Mouse (Mus musculus) lung, embryonic 16.5 days (tissue): ENCODE measurements around the gene Hebp1. TPM values are rescaled to one million over a fixed set of nuclear protein-coding genes. Genes with fewer than 3 reads are reported as not detected.

Experiments used
- ATAC-seq: fragments of 200-750 bp; cut with Nextera tagmentation; 2 replicates; pipeline ENCODE4 v1.8.0; 2017; ENCODE audit warnings: low read depth, mild to moderate bottlenecking, moderate library complexity
- H3K27ac ChIP-seq: fragments of 300-500 bp; sonication (generic); 2 replicates; pipeline ENCODE4 v1.5.1; 2014; ENCODE audit warnings: mild to moderate bottlenecking, control low read depth, low read length
- H3K27me3 ChIP-seq: fragments of 300-500 bp; sonication (generic); 2 replicates; pipeline ENCODE4 v1.6.1; 2014; ENCODE audit warnings: low read depth, low read length, mixed read lengths; ENCODE audit not compliant: control insufficient read depth, insufficient read depth
- H3K36me3 ChIP-seq: fragments of 300-500 bp; sonication (generic); 2 replicates; pipeline ENCODE4 v1.6.1; 2014; ENCODE audit warnings: low read length; ENCODE audit not compliant: control insufficient read depth, insufficient read depth
- H3K4me1 ChIP-seq: fragments of 300-500 bp; sonication (generic); replicated peaks from 2 replicates; pipeline ENCODE4 v1.6.1; 2014; ENCODE audit warnings: low read length, mixed read lengths; ENCODE audit not compliant: control insufficient read depth, insufficient read depth
- H3K4me2 ChIP-seq: fragments of 300-500 bp; sonication (generic); 2 replicates; pipeline ENCODE4 v1.6.1; 2014; ENCODE audit warnings: low read depth, low read length, control low read depth
- H3K4me3 ChIP-seq: fragments of 300-500 bp; sonication (generic); 2 replicates; pipeline ENCODE4 v1.5.1; 2014; ENCODE audit warnings: mild to moderate bottlenecking, low read length, control low read depth
- H3K9ac ChIP-seq: fragments of 300-500 bp; sonication (generic); 2 replicates; pipeline ENCODE4 v1.6.1; 2014; ENCODE audit warnings: low read length, control low read depth
- H3K9me3 ChIP-seq: fragments of 300-500 bp; sonication (generic); 2 replicates; pipeline ENCODE4 v1.6.1; 2016; ENCODE audit warnings: low read length; ENCODE audit not compliant: control insufficient read depth
- WGBS: fragments of 180-500 bp; shearing (Covaris S2); extraction: QIAGEN DNeasy Blood & Tissue Kit; methylation state at CpG from one replicate; pipeline ENCODE4 v1.1.7; 2014; 5-methylcytosine and 5-hydroxymethylcytosine counted together
- polyA plus RNA-seq: library from polyadenylated mRNA; unstranded; fragments of >200 nt; fragmentation: Nextera tagmentation; extraction: Ambion mirVana; gene quantifications from 2 replicates; pipeline ENCODE4 v1.2.1, GENCODE M21; 2015

Gene Hebp1
- polyA plus RNA-seq, 1 experiment from 2014 or later: 11.4 TPM

DNA sequence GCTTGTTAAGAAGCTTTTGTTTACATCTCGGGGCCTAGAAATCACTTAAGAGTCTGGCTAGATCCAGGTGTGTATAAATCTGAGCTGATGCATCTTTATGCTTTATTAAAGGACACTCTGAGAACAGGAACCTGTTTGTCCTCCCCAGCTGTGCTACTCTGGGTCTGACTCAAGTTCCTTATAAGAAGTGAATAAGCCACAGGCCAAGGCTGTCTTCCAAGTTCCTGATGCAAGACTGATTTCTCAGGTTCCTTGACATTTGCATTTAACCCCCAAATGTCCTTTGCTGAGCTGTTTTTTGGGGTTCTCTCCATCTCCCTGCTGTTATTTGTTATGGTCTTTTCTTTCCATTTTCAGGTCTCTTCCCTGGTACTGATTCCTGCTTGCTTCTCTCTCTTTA, 5.9 kb downstream of the Hebp1 start:
- no peak overlapping the region for H3K27ac ChIP-seq
- no peaks in the 10 kb centered on the region for H3K4me1 ChIP-seq
- H3K36me3 ChIP-seq: no peaks in the 10 kb centered on the region
- no peaks in the 10 kb centered on the region for H3K9me3 ChIP-seq
- WGBS: 76% methylated on average over 1 of the region's 1 CpGs
- H3K4me2 ChIP-seq: no peak overlapping the region
- ATAC-seq: no peak
- H3K4me3 ChIP-seq: no peak overlapping the region
- H3K9ac ChIP-seq: no peak overlapping the region
- no peaks in the 10 kb centered on the region for H3K27me3 ChIP-seq

DNA sequence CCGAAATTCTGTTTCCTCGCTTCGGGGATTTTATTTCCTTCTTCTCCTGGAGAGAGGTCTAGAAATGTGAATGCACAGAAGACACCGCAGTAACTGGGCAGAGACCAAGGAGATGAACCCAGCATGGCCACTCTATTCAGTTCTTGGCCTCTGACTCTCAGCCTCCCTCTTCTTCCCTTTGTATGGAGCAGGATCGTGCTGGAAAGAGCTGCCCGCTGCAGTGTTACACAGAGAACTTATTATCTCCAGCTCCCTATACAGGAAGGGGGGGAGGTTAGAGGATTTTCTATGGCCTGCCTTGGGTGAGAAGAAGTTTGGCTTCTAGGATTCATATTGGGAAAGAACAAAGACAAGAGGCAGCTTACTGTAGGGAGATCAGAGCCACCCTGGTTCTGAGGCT, 7.7 kb downstream of the Hebp1 start:
- whole genome bisulfite sequencing: 81% methylated on average over 6 of the region's 6 CpGs
- Histone ChIP-seq H3K9ac (no peak overlapping the region), H3K27ac (no peak overlapping the region), H3K4me3 (no peak overlapping the region), H3K4me1 (no peaks in the 10 kb centered on the region), H3K27me3 (no peaks in the 10 kb centered on the region), H3K9me3 (no peaks in the 10 kb centered on the region), H3K4me2 (no peak overlapping the region), H3K36me3 (no peaks in the 10 kb centered on the region)
- no peak for ATAC-seq

DNA sequence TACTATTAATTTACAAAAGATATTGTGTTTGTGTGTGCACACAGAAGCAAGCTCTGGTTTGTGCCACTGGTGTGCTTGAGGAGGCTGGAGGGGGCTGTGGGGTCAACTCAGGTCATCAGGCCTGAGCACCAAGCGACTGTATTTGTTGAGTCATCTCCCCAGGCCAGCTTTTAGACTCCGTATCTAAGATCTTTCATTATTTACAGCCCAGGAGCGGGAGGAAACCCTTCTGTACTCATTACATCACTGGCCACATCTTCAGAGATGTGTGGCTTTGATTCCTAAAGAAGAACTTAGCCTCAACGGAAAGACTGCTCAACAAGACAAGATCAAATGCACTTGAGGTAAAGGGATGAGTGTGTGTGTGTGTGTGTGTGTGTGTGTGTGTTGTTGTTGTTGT, 9.2 kb downstream of the Hebp1 start:
- 50% methylated on average over 4 of the region's 4 CpGs for WGBS
- no peak for ATAC-seq
- no peak overlapping the region for H3K4me3 ChIP-seq

DNA sequence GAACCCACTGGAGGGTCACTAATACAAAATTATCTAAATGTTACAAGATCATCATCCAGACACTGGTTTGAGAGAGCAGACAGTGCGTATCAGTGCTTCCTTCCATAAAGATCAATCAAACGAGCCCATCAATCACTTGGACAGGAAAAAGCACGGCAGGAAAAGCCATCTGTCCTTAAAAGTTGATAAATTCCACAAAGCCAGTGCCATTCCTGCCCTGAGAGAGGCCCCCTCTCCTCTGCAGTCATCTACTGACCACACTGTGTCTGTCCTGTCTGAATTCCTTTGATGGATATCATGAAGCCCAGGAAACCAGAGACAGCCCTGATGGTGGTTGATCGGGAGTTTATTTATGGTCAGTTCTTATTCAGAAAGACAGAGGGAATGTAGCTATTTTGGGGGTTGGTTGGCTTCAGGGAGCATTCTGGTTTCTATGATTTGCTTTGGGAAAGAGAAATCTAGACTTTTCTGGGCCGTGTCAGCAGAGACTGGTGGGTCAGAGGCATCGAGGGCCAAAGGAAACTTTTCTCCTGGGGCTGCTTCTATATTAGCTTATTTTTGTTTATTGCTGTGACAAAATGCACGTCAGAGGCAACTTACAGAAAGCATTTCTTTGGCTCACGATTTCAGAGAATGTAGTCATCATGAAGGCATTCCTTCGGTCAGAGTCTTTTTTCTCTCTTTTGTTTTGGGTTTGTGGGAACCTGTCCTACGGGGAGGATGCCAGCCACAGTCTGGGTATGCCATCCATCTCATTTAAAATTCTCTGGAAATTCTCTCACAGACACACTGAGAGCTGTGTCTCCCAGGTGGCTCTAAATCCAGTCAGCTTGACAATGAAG, 10.5 kb downstream of the Hebp1 start:
- Histone ChIP-seq H3K9me3 (no peaks in the 10 kb centered on the region), H3K27me3 (no peaks in the 10 kb centered on the region), H3K4me3 (no peak overlapping the region), H3K4me2 (no peak overlapping the region), H3K4me1 (no peaks in the 10 kb centered on the region), H3K27ac (no peak overlapping the region), H3K36me3 (no peaks in the 10 kb centered on the region), H3K9ac (no peak overlapping the region)
- ATAC-seq: no peak
- 40% methylated on average over 10 of the region's 10 CpGs for WGBS

More for the DNA sequence above, 9.2 kb downstream of the Hebp1 start:
- H3K27ac ChIP-seq: no peak overlapping the region
- H3K27me3 ChIP-seq: no peaks in the 10 kb centered on the region
- no peak overlapping the region for H3K9ac ChIP-seq
- no peaks in the 10 kb centered on the region for H3K36me3 ChIP-seq
- H3K4me2 ChIP-seq: no peak overlapping the region
- no peaks in the 10 kb centered on the region for H3K9me3 ChIP-seq
- H3K4me1 ChIP-seq: no peaks in the 10 kb centered on the region

DNA sequence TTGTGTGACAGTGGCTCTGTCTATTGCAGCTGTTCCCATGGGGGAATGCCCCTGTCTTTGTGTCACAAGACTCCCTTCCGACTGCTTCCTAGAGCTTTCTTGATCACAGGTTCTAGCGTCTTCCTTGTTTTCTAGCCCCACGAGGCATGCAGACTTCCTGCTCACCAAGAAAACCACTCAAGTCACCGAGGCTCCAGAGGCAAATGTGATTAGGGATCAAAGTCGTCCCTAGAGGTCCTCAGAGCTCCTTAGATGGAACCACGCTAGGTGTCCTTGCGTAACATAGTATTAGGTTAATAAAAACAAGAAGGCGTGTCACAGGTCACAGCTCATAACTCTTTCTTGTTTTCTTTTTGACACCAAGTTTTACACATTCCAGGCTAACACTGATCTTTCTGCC, 13.9 kb downstream of the Hebp1 start:
- Histone ChIP-seq H3K4me3 (no peak overlapping the region), H3K4me1 (no peaks in the 10 kb centered on the region), H3K27ac (no peak overlapping the region), H3K4me2 (no peak overlapping the region), H3K9me3 (no peaks in the 10 kb centered on the region), H3K9ac (no peak overlapping the region), H3K27me3 (no peaks in the 10 kb centered on the region; the same call in 1 of the 2 replicates), H3K36me3 (no peaks in the 10 kb centered on the region)
- no peak for ATAC-seq
- 25% methylated on average over 8 of the region's 8 CpGs for WGBS

DNA sequence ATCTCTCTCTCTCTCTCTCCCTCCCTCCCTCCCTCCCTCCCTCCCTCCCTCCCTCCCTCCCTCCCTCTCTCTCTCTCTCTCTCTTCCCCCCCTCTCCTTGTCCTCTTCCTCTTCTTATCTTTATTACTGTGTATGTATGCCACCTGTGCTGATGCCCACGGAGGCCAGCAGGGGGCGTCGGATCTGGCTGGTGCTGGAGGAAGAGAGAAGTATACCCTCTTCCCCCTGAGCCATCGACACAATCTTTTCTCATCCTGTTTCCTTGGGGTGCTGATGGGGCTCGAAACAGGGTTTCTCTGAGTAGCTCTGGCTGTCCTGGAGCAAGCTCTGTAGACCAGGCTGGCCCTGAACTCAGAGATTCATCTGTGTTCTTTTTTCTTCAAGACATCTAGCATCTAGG, 14.9 kb downstream of the Hebp1 start:
- Histone ChIP-seq H3K4me1 (no peaks in the 10 kb centered on the region), H3K27ac (no peak overlapping the region), H3K4me3 (no peak overlapping the region), H3K9me3 (no peaks in the 10 kb centered on the region), H3K36me3 (no peaks in the 10 kb centered on the region), H3K9ac (no peak overlapping the region), H3K4me2 (no peak overlapping the region), H3K27me3 (no peaks in the 10 kb centered on the region; the same call in 1 of the 2 replicates)
- no peak for ATAC-seq
- WGBS: 49% methylated on average over 5 of the region's 5 CpGs

DNA sequence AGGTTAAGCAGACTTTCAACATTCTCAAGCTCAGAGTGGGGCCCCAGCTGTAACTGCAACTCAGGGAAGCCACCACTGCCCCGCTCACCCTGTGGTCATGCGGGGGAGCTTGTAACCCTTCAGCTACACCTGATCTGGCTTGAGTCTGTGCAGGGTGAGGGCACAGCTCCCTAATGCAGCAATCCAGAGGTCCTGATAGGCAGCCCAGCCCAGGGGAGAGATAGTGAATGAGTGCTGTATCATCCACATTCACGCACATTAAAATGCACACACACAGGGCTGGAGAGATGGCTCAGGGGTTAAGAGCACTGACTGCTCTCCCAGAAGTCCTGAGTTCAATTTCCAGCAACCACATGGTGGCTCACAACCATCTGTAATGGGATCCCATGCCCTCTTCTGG, 19.2 kb downstream of the Hebp1 start:
- H3K9ac ChIP-seq: no peak overlapping the region
- H3K9me3 ChIP-seq: no peaks in the 10 kb centered on the region
- no peak for ATAC-seq
- H3K27ac ChIP-seq: no peak overlapping the region
- no peak overlapping the region for H3K4me3 ChIP-seq
- 31% methylated on average over 3 of the region's 3 CpGs for WGBS
- no peaks in the 10 kb centered on the region for H3K4me1 ChIP-seq
- no peaks in the 10 kb centered on the region; the same call in 1 of the 2 replicates for H3K27me3 ChIP-seq
- H3K4me2 ChIP-seq: no peak overlapping the region
- H3K36me3 ChIP-seq: no peaks in the 10 kb centered on the region

DNA sequence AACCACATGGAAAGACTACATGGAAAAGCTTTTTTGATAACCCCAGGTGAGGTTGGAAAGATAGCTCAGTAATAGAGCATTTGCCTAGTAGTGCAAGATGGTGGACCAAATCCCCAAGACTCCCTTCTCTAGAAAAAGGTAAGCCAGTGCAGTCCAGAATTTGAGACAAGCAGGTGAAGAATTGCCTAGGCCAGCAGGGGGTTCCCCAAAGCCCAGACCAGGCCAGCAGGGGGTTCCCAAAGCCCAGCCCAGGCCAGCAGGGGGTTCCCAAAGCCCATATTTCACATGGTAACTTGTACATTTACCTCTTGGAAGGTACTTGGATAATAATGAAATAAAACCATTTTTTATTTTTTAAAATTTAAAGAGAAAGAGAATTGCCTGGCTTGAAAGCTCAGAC, 20.6 kb downstream of the Hebp1 start:
- H3K27me3 ChIP-seq: no peaks in the 10 kb centered on the region; the same call in 1 of the 2 replicates
- H3K4me3 ChIP-seq: no peak overlapping the region
- H3K4me2 ChIP-seq: no peak overlapping the region
- no peak overlapping the region for H3K27ac ChIP-seq
- H3K9ac ChIP-seq: no peak overlapping the region
- no peak for ATAC-seq
- H3K36me3 ChIP-seq: no peaks in the 10 kb centered on the region
- H3K9me3 ChIP-seq: no peaks in the 10 kb centered on the region
- H3K4me1 ChIP-seq: no peaks in the 10 kb centered on the region

DNA sequence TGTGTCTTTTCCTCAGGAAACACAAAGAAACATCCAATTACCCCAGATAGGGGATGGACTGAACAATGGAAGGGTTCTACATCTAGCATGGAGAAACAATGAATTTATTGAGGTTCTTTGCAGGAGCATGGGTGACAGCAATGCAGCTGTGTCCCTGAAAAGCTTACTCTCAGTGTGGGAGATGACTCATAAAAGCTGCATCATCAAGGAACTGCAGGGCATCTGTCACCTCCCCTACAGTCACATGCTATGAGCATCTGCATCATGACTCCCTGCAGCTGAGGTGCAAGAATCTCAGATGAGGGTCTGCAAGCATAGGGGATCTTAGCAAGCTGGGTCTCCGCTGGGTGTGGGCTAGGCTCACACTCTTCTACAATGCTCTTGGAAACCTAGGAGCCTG, 22.8 kb downstream of the Hebp1 start:
- Histone ChIP-seq H3K4me2 (no peak overlapping the region), H3K4me3 (no peak overlapping the region), H3K27me3 (no peaks in the 10 kb centered on the region; the same call in 1 of the 2 replicates), H3K4me1 (no peaks in the 10 kb centered on the region), H3K9ac (no peak overlapping the region), H3K9me3 (no peaks in the 10 kb centered on the region), H3K27ac (no peak overlapping the region), H3K36me3 (no peaks in the 10 kb centered on the region)
- ATAC-seq: no peak
- 80% methylated on average over 1 of the region's 1 CpGs for WGBS
